Mouse (Mus musculus) erythroblast, adult 5-6 weeks (primary cell): ENCODE measurements around the gene Lce1e. TPM values are rescaled to one million over a fixed set of nuclear protein-coding genes. Genes with fewer than 3 reads are reported as not detected.
A peak's percentile ranks its signal among the peaks of the same experiment; 100 is the strongest.

Experiments used
- ATAC-seq: replicated peaks from 2 replicates; pipeline ENCODE4 v1.8.0; 2016; ENCODE audit warnings: moderate number of reproducible peaks, mild to moderate bottlenecking, moderate TSS enrichment, inconsistent platforms; ENCODE audit not compliant: poor library complexity, low FRiP score, severe bottlenecking
- total RNA-seq, 2 experiments: library from RNA; stranded (forward) in 1 of 2; stranded (reverse) in 1 of 2; fragments of 150-400 nt in 1 of 2; fragments of 200-764, 138-1000 nt in 1 of 2; gene quantifications; 2 replicates each; pipeline versions ENCODE4 v1.2.3 to v1.2.4; 2015 to 2017; ENCODE audit warnings: low replicate concordance in 2 of 2

Gene Lce1e
- total RNA-seq (2015; ENCODE audit: low replicate concordance), result not detected in 2 replicates
- total RNA-seq (2017; ENCODE audit: low replicate concordance), result not detected in 2 replicates

GRCm38 (mm10) chr3:92708974-92709373 lies at the start of gene Lce1e:
Lce1e (minus strand) TSS chr3:92709074.
- ATAC-seq, result no peak

GRCm38 (mm10) chr3:92753197-92753596 lies 44.3 kb upstream of the Lce1e start:
- no peak for ATAC-seq

- no peak for ATAC-seq
These were observed 43.4 kb upstream of the Lce1e start, which contains the start of gene Lce1g for GRCm38 (mm10) chr3:92752238-92752637. Lce1g (minus strand) TSS chr3:92752338.

GRCm38 (mm10) chr3:92738996-92739395 lies 30.1 kb upstream of the Lce1e start, which contains the start of gene Gm38119:
Gm38119 (minus strand) TSS chr3:92739096.
- no peak for ATAC-seq

- ATAC-seq, result no peak
These were observed 13.8 kb upstream of the Lce1e start for GRCm38 (mm10) chr3:92722631-92723030.

- ATAC-seq, result no peak
These were observed 11.4 kb upstream of the Lce1e start, which contains the start of gene Lce1f for GRCm38 (mm10) chr3:92720250-92720649. Lce1f (minus strand) TSS chr3:92720350.

- no peak for ATAC-seq
These were observed 6.2 kb upstream of the Lce1e start for GRCm38 (mm10) chr3:92715122-92715521.

GRCm38 (mm10) chr3:92694613-92695012 lies 14.3 kb downstream of the Lce1e start:
- ATAC-seq, result no peak

- no peak for ATAC-seq
These were observed 17.2 kb downstream of the Lce1e start for GRCm38 (mm10) chr3:92691688-92692087.

- peak; percentile 95 for ATAC-seq
These were observed 19.7 kb downstream of the Lce1e start for GRCm38 (mm10) chr3:92689154-92689553.

- ATAC-seq, result no peak
These were observed 21.8 kb downstream of the Lce1e start, which contains the start of gene Lce1d for GRCm38 (mm10) chr3:92687110-92687509. Lce1d (minus strand) TSS chr3:92687210.

GRCm38 (mm10) chr3:92678947-92679346 lies 29.9 kb downstream of the Lce1e start, which contains the start of gene Lce1c:
Lce1c (plus strand) TSS chr3:92679247.
- no peak for ATAC-seq

GRCm38 (mm10) chr3:92670215-92670614 lies 38.7 kb downstream of the Lce1e start, which contains the start of gene Lce1a2:
Lce1a2 (minus strand) TSS chr3:92670315.
- no peak for ATAC-seq

Other genes starting within 250 kb of the Lce1e start
- not detected in 2 replicates for gene Sprr1a, start 223.2 kb downstream of the Lce1e start, total RNA-seq (2015; ENCODE audit: low replicate concordance)
- gene Sprr1a, start 223.2 kb downstream of the Lce1e start, total RNA-seq (2017; ENCODE audit: low replicate concordance), result not detected in 2 replicates
- not detected in 2 replicates for gene Sprr4, start 208.6 kb downstream of the Lce1e start, total RNA-seq (2015; ENCODE audit: low replicate concordance)
- gene Sprr4, start 208.6 kb downstream of the Lce1e start, total RNA-seq (2017; ENCODE audit: low replicate concordance), result not detected in 2 replicates
- gene 2310046K23Rik, start 174.6 kb downstream of the Lce1e start, total RNA-seq (2015; ENCODE audit: low replicate concordance), result not detected in 2 replicates
- gene 2310046K23Rik, start 174.6 kb downstream of the Lce1e start, total RNA-seq (2017; ENCODE audit: low replicate concordance), result not detected in 2 replicates
- 1.0 TPM in 1 of 2 replicates, not detected in the other for gene Ivl, start 135.3 kb downstream of the Lce1e start, total RNA-seq (2015; ENCODE audit: low replicate concordance)
- 0.56 TPM in 1 of 2 replicates, not detected in the other for gene Ivl, start 135.3 kb downstream of the Lce1e start, total RNA-seq (2017; ENCODE audit: low replicate concordance)
- gene Smcp, start 120.1 kb downstream of the Lce1e start, total RNA-seq (2015; ENCODE audit: low replicate concordance), result not detected in 2 replicates
- not detected in 2 replicates for gene Smcp, start 120.1 kb downstream of the Lce1e start, total RNA-seq (2017; ENCODE audit: low replicate concordance)
- not detected in 2 replicates for gene 2210017I01Rik, start 101.6 kb downstream of the Lce1e start, total RNA-seq (2015; ENCODE audit: low replicate concordance)
- not detected in 2 replicates for gene 2210017I01Rik, start 101.6 kb downstream of the Lce1e start, total RNA-seq (2017; ENCODE audit: low replicate concordance)
- not detected in 2 replicates for gene Lce6a, start 87.4 kb downstream of the Lce1e start, total RNA-seq (2015; ENCODE audit: low replicate concordance)
- gene Lce6a, start 87.4 kb downstream of the Lce1e start, total RNA-seq (2017; ENCODE audit: low replicate concordance), result not detected in 2 replicates
- not detected in 2 replicates for gene Lce1a1, start 60.8 kb downstream of the Lce1e start, total RNA-seq (2015; ENCODE audit: low replicate concordance)
- not detected in 2 replicates for gene Lce1a1, start 60.8 kb downstream of the Lce1e start, total RNA-seq (2017; ENCODE audit: low replicate concordance)
- gene Lce1b, start 52.1 kb downstream of the Lce1e start, total RNA-seq (2015; ENCODE audit: low replicate concordance), result not detected in 2 replicates
- not detected in 2 replicates for gene Lce1b, start 52.1 kb downstream of the Lce1e start, total RNA-seq (2017; ENCODE audit: low replicate concordance)
- gene Lce1a2, start 38.8 kb downstream of the Lce1e start, total RNA-seq (2015; ENCODE audit: low replicate concordance), result not detected in 2 replicates
- not detected in 2 replicates for gene Lce1a2, start 38.8 kb downstream of the Lce1e start, total RNA-seq (2017; ENCODE audit: low replicate concordance)
- not detected in 2 replicates for gene Lce1c, start 29.8 kb downstream of the Lce1e start, total RNA-seq (2015; ENCODE audit: low replicate concordance)
- not detected in 2 replicates for gene Lce1c, start 29.8 kb downstream of the Lce1e start, total RNA-seq (2017; ENCODE audit: low replicate concordance)
- not detected in 2 replicates for gene Lce1d, start 21.9 kb downstream of the Lce1e start, total RNA-seq (2015; ENCODE audit: low replicate concordance)
- not detected in 2 replicates for gene Lce1d, start 21.9 kb downstream of the Lce1e start, total RNA-seq (2017; ENCODE audit: low replicate concordance)
- not detected in 2 replicates for gene Lce1f, start 11.3 kb upstream of the Lce1e start, total RNA-seq (2015; ENCODE audit: low replicate concordance)
- gene Lce1f, start 11.3 kb upstream of the Lce1e start, total RNA-seq (2017; ENCODE audit: low replicate concordance), result not detected in 2 replicates
- not detected in 2 replicates for gene Gm38119, start 30.0 kb upstream of the Lce1e start, total RNA-seq (2015; ENCODE audit: low replicate concordance)
- not detected in 2 replicates for gene Gm38119, start 30.0 kb upstream of the Lce1e start, total RNA-seq (2017; ENCODE audit: low replicate concordance)
- not detected in 2 replicates for gene Lce1g, start 43.3 kb upstream of the Lce1e start, total RNA-seq (2015; ENCODE audit: low replicate concordance)
- gene Lce1g, start 43.3 kb upstream of the Lce1e start, total RNA-seq (2017; ENCODE audit: low replicate concordance), result not detected in 2 replicates
- not detected in 2 replicates for gene Lce1h, start 56.0 kb upstream of the Lce1e start, total RNA-seq (2015; ENCODE audit: low replicate concordance)
- not detected in 2 replicates for gene Lce1h, start 56.0 kb upstream of the Lce1e start, total RNA-seq (2017; ENCODE audit: low replicate concordance)
- gene Lce1i, start 69.8 kb upstream of the Lce1e start, total RNA-seq (2015; ENCODE audit: low replicate concordance), result not detected in 2 replicates
- gene Lce1i, start 69.8 kb upstream of the Lce1e start, total RNA-seq (2017; ENCODE audit: low replicate concordance), result not detected in 2 replicates
- gene Lce1j, start 81.4 kb upstream of the Lce1e start, total RNA-seq (2015; ENCODE audit: low replicate concordance), result not detected in 2 replicates
- not detected in 2 replicates for gene Lce1j, start 81.4 kb upstream of the Lce1e start, total RNA-seq (2017; ENCODE audit: low replicate concordance)
- gene Lce1k, start 98.8 kb upstream of the Lce1e start, total RNA-seq (2015; ENCODE audit: low replicate concordance), result not detected in 2 replicates
- gene Lce1k, start 98.8 kb upstream of the Lce1e start, total RNA-seq (2017; ENCODE audit: low replicate concordance), result not detected in 2 replicates
- not detected in 2 replicates for gene Kprp, start 118.2 kb upstream of the Lce1e start, total RNA-seq (2015; ENCODE audit: low replicate concordance)
- gene Kprp, start 118.2 kb upstream of the Lce1e start, total RNA-seq (2017; ENCODE audit: low replicate concordance), result not detected in 2 replicates
- not detected in 2 replicates for gene Lce1l, start 142.2 kb upstream of the Lce1e start, total RNA-seq (2015; ENCODE audit: low replicate concordance)
- not detected in 2 replicates for gene Lce1l, start 142.2 kb upstream of the Lce1e start, total RNA-seq (2017; ENCODE audit: low replicate concordance)
- gene 2310050C09Rik, start 161.1 kb upstream of the Lce1e start, total RNA-seq (2015; ENCODE audit: low replicate concordance), result not detected in 2 replicates
- not detected in 2 replicates for gene 2310050C09Rik, start 161.1 kb upstream of the Lce1e start, total RNA-seq (2017; ENCODE audit: low replicate concordance)
- gene Lce3a, start 217.2 kb upstream of the Lce1e start, total RNA-seq (2015; ENCODE audit: low replicate concordance), result not detected in 2 replicates
- not detected in 2 replicates for gene Lce3a, start 217.2 kb upstream of the Lce1e start, total RNA-seq (2017; ENCODE audit: low replicate concordance)
- gene Lce3b, start 223.9 kb upstream of the Lce1e start, total RNA-seq (2015; ENCODE audit: low replicate concordance), result not detected in 2 replicates
- gene Lce3b, start 223.9 kb upstream of the Lce1e start, total RNA-seq (2017; ENCODE audit: low replicate concordance), result not detected in 2 replicates
- not detected in 2 replicates for gene Lce3c, start 235.4 kb upstream of the Lce1e start, total RNA-seq (2015; ENCODE audit: low replicate concordance)
- gene Lce3c, start 235.4 kb upstream of the Lce1e start, total RNA-seq (2017; ENCODE audit: low replicate concordance), result not detected in 2 replicates
- gene Lce3d, start 248.3 kb upstream of the Lce1e start, total RNA-seq (2015; ENCODE audit: low replicate concordance), result not detected in 2 replicates
- not detected in 2 replicates for gene Lce3d, start 248.3 kb upstream of the Lce1e start, total RNA-seq (2017; ENCODE audit: low replicate concordance)